Mouse (Mus musculus): ENCODE measurements at regions not wholly inside any gene's neighbourhood (a gene's known extent, or its start where the extent isn't known, plus 50 kb on each side); places are given as distances from the start of the nearest gene placed in this dataset.

DNA sequence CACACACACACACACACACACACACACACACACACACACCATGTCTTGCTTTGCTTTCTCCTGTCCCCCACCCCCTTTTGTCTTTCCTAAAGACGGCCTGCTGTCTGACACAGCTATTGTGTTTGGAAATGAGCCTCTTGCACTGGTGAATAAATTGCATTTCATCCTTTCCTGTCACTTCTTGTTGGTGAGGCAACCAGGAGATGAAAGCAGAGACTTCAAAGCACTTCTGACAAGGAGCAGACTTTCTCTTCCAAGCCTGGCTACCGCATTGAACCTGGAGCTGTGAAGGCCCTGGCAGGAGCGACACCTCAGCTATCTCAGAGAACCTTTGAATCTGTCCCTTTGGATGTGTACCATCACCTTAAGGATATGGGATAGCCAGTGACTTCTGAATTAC is 199.4 kb upstream of the Ncam1 start:
- no peak overlapping the region for H3K27ac ChIP-seq (ENCODE audit: insufficient read depth, low read depth, low read length, poor library complexity, severe bottlenecking)
- no peaks in the 10 kb centered on the region for H3K9me3 ChIP-seq (ENCODE audit: control insufficient read depth, insufficient read depth, low read depth, low read length)
- TF ChIP-seq ZC3H11A (IDR thresholded peaks at IDR 0.05; ENCODE audit: borderline replicate concordance, low read depth, low read length) (no peak), ZNF384 (IDR thresholded peaks at IDR 0.05; ENCODE audit: low read depth, low read length) (no peak), HCFC1 (IDR thresholded peaks at IDR 0.05; ENCODE audit: borderline replicate concordance, insufficient read depth, low read length) (no peak), CHD2 (IDR thresholded peaks at IDR 0.05; ENCODE audit: low read depth, low read length) (no peak)
- no peak overlapping the region for H3K9ac ChIP-seq (ENCODE audit: insufficient read depth, low read depth, low read length, poor library complexity, severe bottlenecking)
- no peak for DNase-seq (ENCODE audit: low read depth, low spot score)
- no peaks in the 10 kb centered on the region for H3K36me3 ChIP-seq (ENCODE audit: control insufficient read depth, insufficient read depth, low read length, poor library complexity, severe bottlenecking)
- H3K4me1 ChIP-seq (ENCODE audit: control insufficient read depth in 2 of 2, insufficient read depth in 2 of 2, low read length in 2 of 2, poor library complexity in 1 of 2), result no peaks in the 10 kb centered on the region
- H3K4me3 ChIP-seq (ENCODE audit: insufficient read depth in 1 of 2, low read depth in 1 of 2, low read length in 2 of 2, poor library complexity in 1 of 2, severe bottlenecking in 1 of 2), result no peak overlapping the region
- in situ Hi-C loops (cut with MboI; ENCODE audit: low sequenced_read_pairs in 2 of 2, unreplicated experiment in 2 of 2), result no loop called here

DNA sequence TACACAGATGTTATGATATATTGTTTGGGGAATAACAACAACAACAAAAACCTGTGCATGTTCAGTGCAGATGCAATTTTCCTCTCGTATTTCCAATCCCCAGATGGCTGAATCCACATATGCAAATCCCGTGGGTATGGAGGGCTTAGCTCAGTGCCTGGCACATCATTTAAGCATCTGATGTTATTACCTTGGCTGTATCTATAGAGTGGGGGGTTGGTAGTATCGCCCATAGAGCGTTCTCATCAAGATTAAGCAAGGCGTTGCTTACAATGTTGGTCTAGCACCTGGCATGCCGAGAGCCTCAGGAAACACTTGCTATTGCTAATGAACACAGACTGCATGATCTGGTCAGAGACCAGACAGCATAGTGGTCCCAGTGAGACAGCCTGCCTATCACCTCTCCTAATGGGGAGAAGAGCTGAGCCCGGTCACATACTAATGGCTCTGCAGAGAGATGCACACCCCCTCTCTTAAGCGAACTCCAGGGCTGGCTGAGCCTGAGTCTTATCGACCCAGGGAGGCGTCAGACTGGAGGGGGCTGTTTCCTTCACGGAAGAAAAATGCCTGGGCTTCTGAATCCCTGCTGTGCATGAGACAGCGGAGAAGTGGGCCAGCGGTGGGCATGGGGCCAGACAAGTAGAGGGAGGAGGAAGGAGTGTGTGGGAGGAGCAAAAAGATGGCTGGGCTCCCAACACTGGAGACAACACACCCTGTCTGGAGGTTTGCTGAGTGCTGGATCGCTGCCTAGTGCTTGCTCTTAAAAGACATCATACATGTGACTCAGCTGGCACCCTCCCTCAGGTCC is 190.9 kb upstream of the Ncam1 start:
- Histone ChIP-seq H3K36me3 (ENCODE audit: control insufficient read depth, insufficient read depth, low read length, poor library complexity, severe bottlenecking) (no peaks in the 10 kb centered on the region), H3K9me3 (ENCODE audit: control insufficient read depth, insufficient read depth, low read depth, low read length) (no peaks in the 10 kb centered on the region), H3K9ac (ENCODE audit: insufficient read depth, low read depth, low read length, poor library complexity, severe bottlenecking) (no peak overlapping the region), H3K4me1 (ENCODE audit: control insufficient read depth in 2 of 2, insufficient read depth in 2 of 2, low read length in 2 of 2, poor library complexity in 1 of 2) (no peaks in the 10 kb centered on the region; a peak in 1 of 4 replicates), H3K27ac (ENCODE audit: insufficient read depth, low read depth, low read length, poor library complexity, severe bottlenecking) (no peak overlapping the region), H3K4me3 (ENCODE audit: insufficient read depth in 1 of 2, low read depth in 1 of 2, low read length in 2 of 2, poor library complexity in 1 of 2, severe bottlenecking in 1 of 2) (no peak overlapping the region)
- no peak for DNase-seq (ENCODE audit: low read depth, low spot score)
- in situ Hi-C loops (cut with MboI; ENCODE audit: low sequenced_read_pairs in 2 of 2, unreplicated experiment in 2 of 2), result no loop called here
- TF ChIP-seq HCFC1 (IDR thresholded peaks at IDR 0.05; ENCODE audit: borderline replicate concordance, insufficient read depth, low read length), result no peak
- TF ChIP-seq CHD2 (IDR thresholded peaks at IDR 0.05; ENCODE audit: low read depth, low read length), result no peak
- no peak for TF ChIP-seq MAFK (IDR thresholded peaks at IDR 0.05; ENCODE audit: insufficient read depth, low read depth, low read length)
- no peak for TF ChIP-seq ZC3H11A (IDR thresholded peaks at IDR 0.05; ENCODE audit: borderline replicate concordance, low read depth, low read length)
- no peak for TF ChIP-seq ZNF384 (IDR thresholded peaks at IDR 0.05; ENCODE audit: low read depth, low read length)

DNA sequence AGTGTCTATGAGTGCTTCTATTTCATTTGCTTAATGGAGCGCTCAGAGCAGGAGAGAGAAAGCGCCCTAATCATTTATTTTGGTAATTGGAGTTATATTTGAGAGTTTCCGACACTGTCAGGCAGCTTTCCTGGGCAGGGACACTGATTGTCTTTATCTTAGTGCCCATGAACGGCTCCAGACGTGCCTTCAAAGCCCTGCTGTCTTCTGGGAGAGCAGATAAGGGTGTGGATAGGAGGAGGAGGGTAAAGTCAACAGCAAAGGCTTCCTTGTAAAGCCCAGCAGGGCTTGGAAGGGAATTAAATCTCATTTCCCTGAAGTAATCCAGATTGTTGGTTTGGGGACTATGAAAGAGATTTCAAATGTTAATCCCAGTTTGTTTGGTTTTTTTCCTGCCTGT is 189.3 kb upstream of the Ncam1 start:
- no peak overlapping the region for H3K4me3 ChIP-seq (ENCODE audit: insufficient read depth in 1 of 2, low read depth in 1 of 2, low read length in 2 of 2, poor library complexity in 1 of 2, severe bottlenecking in 1 of 2)
- no peak overlapping the region for H3K27ac ChIP-seq (ENCODE audit: insufficient read depth, low read depth, low read length, poor library complexity, severe bottlenecking)
- in situ Hi-C loops (cut with MboI; ENCODE audit: low sequenced_read_pairs in 2 of 2, unreplicated experiment in 2 of 2), result no loop called here
- no peaks in the 10 kb centered on the region for H3K36me3 ChIP-seq (ENCODE audit: control insufficient read depth, insufficient read depth, low read length, poor library complexity, severe bottlenecking)
- H3K4me1 ChIP-seq (ENCODE audit: control insufficient read depth in 2 of 2, insufficient read depth in 2 of 2, low read length in 2 of 2, poor library complexity in 1 of 2), result no peaks in the 10 kb centered on the region; a peak in 1 of 4 replicates
- no peaks in the 10 kb centered on the region for H3K9me3 ChIP-seq (ENCODE audit: control insufficient read depth, insufficient read depth, low read depth, low read length)
- TF ChIP-seq CHD2 (IDR thresholded peaks at IDR 0.05; ENCODE audit: low read depth, low read length) (no peak), ZNF384 (IDR thresholded peaks at IDR 0.05; ENCODE audit: low read depth, low read length) (no peak), MAFK (IDR thresholded peaks at IDR 0.05; ENCODE audit: insufficient read depth, low read depth, low read length) (no peak)
- no peak overlapping the region for H3K9ac ChIP-seq (ENCODE audit: insufficient read depth, low read depth, low read length, poor library complexity, severe bottlenecking)
- no peak for DNase-seq (ENCODE audit: low read depth, low spot score)

DNA sequence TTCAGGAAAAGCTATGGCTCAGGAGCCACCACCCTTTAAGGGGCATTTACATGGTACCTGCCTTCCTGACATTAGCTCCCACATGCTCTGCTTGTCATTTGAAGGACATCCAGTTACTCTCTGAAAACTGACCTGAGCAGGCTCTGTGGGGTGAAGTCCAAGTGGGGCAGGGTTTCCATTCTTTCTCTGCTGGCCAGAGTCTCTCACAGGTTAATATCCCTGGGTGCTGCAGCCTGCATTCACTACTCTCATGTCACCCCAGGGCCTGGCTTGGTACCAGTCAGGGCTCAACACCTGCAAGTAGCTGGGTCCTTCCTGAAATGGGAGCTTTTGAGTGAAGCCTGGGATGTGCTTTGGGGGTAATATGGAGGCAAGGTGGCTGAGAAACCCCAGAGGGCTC is 188.8 kb upstream of the Ncam1 start:
- Histone ChIP-seq H3K4me3 (ENCODE audit: insufficient read depth in 1 of 2, low read depth in 1 of 2, low read length in 2 of 2, poor library complexity in 1 of 2, severe bottlenecking in 1 of 2) (no peak overlapping the region), H3K36me3 (ENCODE audit: control insufficient read depth, insufficient read depth, low read length, poor library complexity, severe bottlenecking) (no peaks in the 10 kb centered on the region), H3K27ac (ENCODE audit: insufficient read depth, low read depth, low read length, poor library complexity, severe bottlenecking) (no peak overlapping the region), H3K9me3 (ENCODE audit: control insufficient read depth, insufficient read depth, low read depth, low read length) (no peaks in the 10 kb centered on the region), H3K4me1 (ENCODE audit: control insufficient read depth in 2 of 2, insufficient read depth in 2 of 2, low read length in 2 of 2, poor library complexity in 1 of 2) (no peaks in the 10 kb centered on the region; a peak in 1 of 4 replicates), H3K9ac (ENCODE audit: insufficient read depth, low read depth, low read length, poor library complexity, severe bottlenecking) (no peak overlapping the region)
- no peak for TF ChIP-seq CHD2 (IDR thresholded peaks at IDR 0.05; ENCODE audit: low read depth, low read length)
- no peak for TF ChIP-seq MAFK (IDR thresholded peaks at IDR 0.05; ENCODE audit: insufficient read depth, low read depth, low read length)
- TF ChIP-seq ZC3H11A (IDR thresholded peaks at IDR 0.05; ENCODE audit: borderline replicate concordance, low read depth, low read length), result no peak
- DNase-seq (ENCODE audit: low read depth, low spot score), result no peak
- in situ Hi-C loops (cut with MboI; ENCODE audit: low sequenced_read_pairs in 2 of 2, unreplicated experiment in 2 of 2), result no loop called here
